ENCODE assay signal across 38 mouse cellular contexts in the genomic region with DNA sequence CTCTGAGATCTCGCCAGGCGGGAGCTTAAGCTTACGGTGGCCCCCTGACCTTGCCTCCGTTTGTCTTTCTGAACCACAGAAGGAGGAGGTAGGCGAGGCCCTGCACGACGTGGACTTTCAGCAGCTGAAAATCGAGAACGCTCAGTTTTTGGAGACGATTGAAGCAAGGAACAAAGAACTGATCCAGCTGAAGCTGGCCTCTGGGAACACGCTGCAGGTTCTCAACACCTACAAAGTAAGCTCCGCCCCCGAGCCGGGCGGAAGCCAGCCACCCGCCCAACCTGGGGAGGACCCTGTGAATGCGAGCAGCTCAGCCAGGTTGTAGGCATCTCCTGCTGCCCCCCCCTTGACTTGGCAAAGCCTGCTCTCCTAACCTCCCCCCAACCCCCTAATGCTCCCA. TPM values are rescaled to one million over a fixed set of nuclear protein-coding genes. Genes with fewer than 3 reads are reported as not detected.
DNase-seq lines count a peak whose midpoint lies in the region; ATAC-seq and TF ChIP-seq lines count a peak whose summit lies in the region.
"Had no signal": no experiment of that assay in that cellular context is flagged by ENCODE, and none has a peak within 500 bp of the region (broad histone marks: within the 10 kb centered on the region; RNA-seq: fewer than 3 reads in every experiment).

No protein-coding gene starts in this region.

- no peaks in the 10 kb centered on the region for H3K27me3 ChIP-seq in hindbrain, embryonic 10.5 days (ENCODE audit: insufficient read depth, poor library complexity, severe bottlenecking)
- no peaks in the 10 kb centered on the region for H3K27me3 ChIP-seq in hindbrain, embryonic 14.5 days (ENCODE audit: control insufficient read depth, insufficient read depth, low read length)
- no peaks in the 10 kb centered on the region for H3K27me3 ChIP-seq in neural tube, embryonic 12.5 days (replicated peaks)
- H3K27me3 ChIP-seq in forebrain, postnatal 0 days (ENCODE audit: insufficient read depth, low read length), result no peaks in the 10 kb centered on the region
- H3K27me3 ChIP-seq: embryonic facial prominence, embryonic 13.5 days; heart, embryonic 12.5 days; intestine, embryonic 15.5 days; liver, embryonic 12.5 days; neural tube, embryonic 13.5 days had no signal

- H3K36me3 ChIP-seq in hindbrain, embryonic 10.5 days, result no peaks in the 10 kb centered on the region
- no peaks in the 10 kb centered on the region for H3K36me3 ChIP-seq in hindbrain, embryonic 14.5 days (replicated peaks; ENCODE audit: control insufficient read depth, insufficient read depth)
- H3K36me3 ChIP-seq in neural tube, embryonic 12.5 days, result no peaks in the 10 kb centered on the region
- no peaks in the 10 kb centered on the region for H3K36me3 ChIP-seq in forebrain, postnatal 0 days (ENCODE audit: insufficient read depth)
- H3K36me3 ChIP-seq: embryonic facial prominence, embryonic 13.5 days; forebrain, embryonic 10.5 days; heart, embryonic 12.5 days; intestine, embryonic 15.5 days; liver, embryonic 12.5 days; neural tube, embryonic 13.5 days had no signal

- no peak overlapping the region for H3K4me2 ChIP-seq in hindbrain, embryonic 14.5 days (replicated peaks)
- H3K4me2 ChIP-seq in neural tube, embryonic 12.5 days (replicated peaks), result no peak overlapping the region
- no peak overlapping the region for H3K4me2 ChIP-seq in forebrain, postnatal 0 days (ENCODE audit: low read depth)
- H3K4me2 ChIP-seq: embryonic facial prominence, embryonic 13.5 days; heart, embryonic 12.5 days; intestine, embryonic 15.5 days; liver, embryonic 12.5 days; midbrain, embryonic 11.5 days; neural tube, embryonic 13.5 days had no signal

- peaks cover 29% of the 10 kb centered on the region for H3K4me1 ChIP-seq in hindbrain, embryonic 10.5 days (replicated peaks)
- H3K4me1 ChIP-seq in hindbrain, embryonic 14.5 days (replicated peaks; ENCODE audit: control insufficient read depth, insufficient read depth, low read length), result peaks cover 9% of the 10 kb centered on the region
- H3K4me1 ChIP-seq in neural tube, embryonic 12.5 days, result peaks cover 17% of the 10 kb centered on the region
- peaks cover 9% of the 10 kb centered on the region; the same call in 1 of the 2 replicates for H3K4me1 ChIP-seq in forebrain, postnatal 0 days (ENCODE audit: insufficient read depth)
- H3K4me1 ChIP-seq: embryonic facial prominence, embryonic 13.5 days; intestine, embryonic 15.5 days; liver, embryonic 12.5 days had no signal

- no peak for TF ChIP-seq CTCF in forebrain, postnatal 0 days (IDR thresholded peaks at IDR 0.05; ENCODE audit: low read depth)

- DNase-seq in hindbrain, embryonic 10.5 days (ENCODE audit: low spot score), result no peak
- DNase-seq in hindbrain, embryonic 14.5 days (ENCODE audit: low spot score), result no peak
- DNase-seq in neural tube, embryonic 10.5 days (ENCODE audit: extremely low spot score, low spot score), result no peak
- DNase-seq in kidney, postnatal 14 days, result peak; percentile 34
- DNase-seq in testis, postnatal 14 days (ENCODE audit: low spot score), result peak; percentile 31
- no peak for DNase-seq in retina, postnatal 1 day
- no peak for DNase-seq in forebrain, postnatal 0 days
- DNase-seq: adrenal gland, postnatal 14 days; cerebellum, adult 18-20 months; gastrocnemius, postnatal 14 days; heart, adult 2 months; heart, postnatal 4 days; layer of hippocampus, postnatal 36 days; left cerebral cortex, postnatal 4 days; liver, postnatal 0 days; lung, postnatal 36 days; thymus, adult 18-20 months; thymus, postnatal 25 days had no signal

- H3K27ac ChIP-seq in hindbrain, embryonic 10.5 days, result peak overlapping the region; percentile 23; the same call in 1 of the 2 replicates
- H3K27ac ChIP-seq in hindbrain, embryonic 14.5 days, result no peak overlapping the region
- no peak overlapping the region for H3K27ac ChIP-seq in neural tube, embryonic 12.5 days
- no peak overlapping the region for H3K27ac ChIP-seq in forebrain, postnatal 0 days (ENCODE audit: low read depth, low read length)
- H3K27ac ChIP-seq: embryonic facial prominence, embryonic 13.5 days; forebrain, embryonic 10.5 days; heart, adult 2 months; hindbrain, postnatal 0 days; intestine, embryonic 15.5 days; liver, embryonic 12.5 days; neural tube, embryonic 13.5 days had no signal

- no peak overlapping the region for H3K4me3 ChIP-seq in hindbrain, embryonic 10.5 days
- no peak overlapping the region for H3K4me3 ChIP-seq in hindbrain, embryonic 14.5 days (replicated peaks; ENCODE audit: low read length)
- H3K4me3 ChIP-seq in neural tube, embryonic 12.5 days, result no peak overlapping the region
- H3K4me3 ChIP-seq in forebrain, postnatal 0 days (ENCODE audit: low read depth, low read length), result no peak overlapping the region
- H3K4me3 ChIP-seq: embryonic facial prominence, embryonic 13.5 days; forebrain, embryonic 10.5 days; heart, adult 2 months; heart, embryonic 12.5 days; intestine, embryonic 15.5 days; liver, embryonic 12.5 days; neural tube, embryonic 13.5 days had no signal

- no peak for ATAC-seq in hindbrain, embryonic 14.5 days (ENCODE audit: low FRiP score)
- 0 out of 2 replicates have a peak, but pooled peaks have one; percentile 1 for ATAC-seq in neural tube, embryonic 12.5 days (ENCODE audit: low FRiP score, low read depth)
- no peak for ATAC-seq in forebrain, postnatal 0 days
- ATAC-seq: forebrain, embryonic 16.5 days; hindbrain, postnatal 0 days; intestine, embryonic 15.5 days; liver, embryonic 12.5 days; liver, postnatal 0 days; midbrain, embryonic 16.5 days had no signal

- no peak overlapping the region for H3K9ac ChIP-seq in hindbrain, embryonic 14.5 days
- no peak overlapping the region for H3K9ac ChIP-seq in neural tube, embryonic 12.5 days
- no peak overlapping the region for H3K9ac ChIP-seq in forebrain, postnatal 0 days
- H3K9ac ChIP-seq: embryonic facial prominence, embryonic 13.5 days; heart, embryonic 12.5 days; intestine, embryonic 15.5 days; liver, embryonic 12.5 days; liver, postnatal 0 days; neural tube, embryonic 13.5 days had no signal

- 79% methylated on average over 17 of the region's 17 CpGs for WGBS in hindbrain, embryonic 10.5 days
- WGBS in hindbrain, embryonic 14.5 days, result 77% methylated on average over 17 of the region's 17 CpGs
- WGBS in neural tube, embryonic 12.5 days, result 85% methylated on average over 17 of the region's 17 CpGs
- WGBS in forebrain, postnatal 0 days, result 86% methylated on average over 17 of the region's 17 CpGs

- H3K9me3 ChIP-seq in hindbrain, embryonic 10.5 days, result no peaks in the 10 kb centered on the region
- no peaks in the 10 kb centered on the region for H3K9me3 ChIP-seq in hindbrain, embryonic 14.5 days (ENCODE audit: control insufficient read depth, low read length)
- H3K9me3 ChIP-seq in neural tube, embryonic 12.5 days, result no peaks in the 10 kb centered on the region
- no peaks in the 10 kb centered on the region for H3K9me3 ChIP-seq in forebrain, postnatal 0 days (ENCODE audit: low read length)
- H3K9me3 ChIP-seq: embryonic facial prominence, embryonic 13.5 days; forebrain, embryonic 10.5 days; intestine, embryonic 15.5 days; liver, embryonic 12.5 days; neural tube, embryonic 13.5 days had no signal

RNA-seq across cellular contexts. Expression of gene Ccdc113, which starts 11.9 kb away (rescaled TPM):
- polyA plus RNA-seq in hindbrain, embryonic 10.5 days (2016; fragmentation: Nextera tagmentation; extraction: Ambion mirVana), result 0.98 and 2.6 TPM in 2 replicates
- polyA plus RNA-seq in hindbrain, embryonic 14.5 days (2014; fragmentation: Nextera tagmentation; extraction: Ambion mirVana), result 3.1 and 3.4 TPM in 2 replicates
- 0.20 TPM in 1 of 2 replicates, not detected in the other for polyA plus RNA-seq in neural tube, embryonic 12.5 days (2016; fragmentation: Nextera tagmentation; extraction: Ambion mirVana)
- 3.4 and 3.7 TPM in 2 replicates for total RNA-seq in forebrain, postnatal 0 days (2014; rRNA removed)
- 3.3 and 5.3 TPM in 2 replicates for polyA plus RNA-seq in forebrain, postnatal 0 days (2015; fragmentation: Nextera tagmentation; extraction: Ambion mirVana)
- total RNA-seq: CH12.LX; common myeloid progenitor, adult 5-6 weeks; gastrocnemius, postnatal 14 days; heart, adult 2 months; megakaryocyte, adult 5-6 weeks had no signal
- polyA plus RNA-seq: C2C12; liver, embryonic 12.5 days; liver, postnatal 0 days; midbrain, embryonic 11.5 days; small intestine, adult 2 months; stomach, embryonic 14.5 days had no signal

RNA-seq across cellular contexts. Expression of gene Prss54, which starts 30.3 kb away (rescaled TPM):
- polyA plus RNA-seq in hindbrain, embryonic 10.5 days (2016; fragmentation: Nextera tagmentation; extraction: Ambion mirVana), result not detected in 2 replicates
- not detected in 2 replicates for polyA plus RNA-seq in hindbrain, embryonic 14.5 days (2014; fragmentation: Nextera tagmentation; extraction: Ambion mirVana)
- not detected in 2 replicates for polyA plus RNA-seq in neural tube, embryonic 12.5 days (2016; fragmentation: Nextera tagmentation; extraction: Ambion mirVana)
- total RNA-seq in forebrain, postnatal 0 days (2014; rRNA removed), result 0.38 TPM in 1 of 2 replicates, not detected in the other
- not detected in 2 replicates for polyA plus RNA-seq in forebrain, postnatal 0 days (2015; fragmentation: Nextera tagmentation; extraction: Ambion mirVana)
- total RNA-seq: adrenal gland, postnatal 14 days; CH12.LX; common myeloid progenitor, adult 5-6 weeks; gastrocnemius, postnatal 14 days; heart, adult 2 months; heart, postnatal 4 days; hindbrain, postnatal 0 days; layer of hippocampus, postnatal 36 days; left cerebral cortex, postnatal 4 days; megakaryocyte, adult 5-6 weeks had no signal
- polyA plus RNA-seq: C2C12; embryonic facial prominence, embryonic 13.5 days; forebrain, embryonic 10.5 days; forebrain, embryonic 16.5 days; heart, adult 2 months; heart, embryonic 12.5 days; heart, postnatal 0 days; hindbrain, postnatal 0 days; intestine, embryonic 15.5 days; limb, embryonic 14.5 days; liver, embryonic 12.5 days; liver, postnatal 0 days; lung, embryonic 16.5 days; midbrain, embryonic 11.5 days; midbrain, embryonic 16.5 days; neural tube, embryonic 13.5 days; small intestine, adult 2 months; stomach, embryonic 14.5 days had no signal

RNA-seq across cellular contexts. Expression of gene Csnk2a2, which starts 56.0 kb away (rescaled TPM):
- 10.4 and 12.4 TPM in 2 replicates for polyA plus RNA-seq in hindbrain, embryonic 10.5 days (2016; fragmentation: Nextera tagmentation; extraction: Ambion mirVana)
- polyA plus RNA-seq in hindbrain, embryonic 14.5 days (2014; fragmentation: Nextera tagmentation; extraction: Ambion mirVana), result 15.8 and 16.1 TPM in 2 replicates
- 9.1 and 12.6 TPM in 2 replicates for polyA plus RNA-seq in neural tube, embryonic 12.5 days (2016; fragmentation: Nextera tagmentation; extraction: Ambion mirVana)
- 26.7 TPM in 2 replicates for total RNA-seq in forebrain, postnatal 0 days (2014; rRNA removed)
- 7.7 and 9.9 TPM in 2 replicates for polyA plus RNA-seq in forebrain, postnatal 0 days (2015; fragmentation: Nextera tagmentation; extraction: Ambion mirVana)

Comparison
In these comparisons a context has a peak if more than half of its experiments do, and no peak if none do; other contexts are left out.
1. DNase-seq: peak in kidney, postnatal 14 days (single experiment) and testis, postnatal 14 days (single experiment); none in hindbrain, embryonic 10.5 days (single experiment), hindbrain, embryonic 14.5 days (single experiment), neural tube, embryonic 10.5 days (single experiment), retina, postnatal 1 day (single experiment) and forebrain, postnatal 0 days (single experiment).